Comparison of ENCODE assay signal across 18 mouse cellular contexts in genomic region chr2:59625927-59626326, GRCm38 (mm10).
"Had no signal": no experiment of that assay in that cellular context is flagged by ENCODE, and none has a peak within 500 bp of the region (broad histone marks: within the 10 kb centered on the region; RNA-seq: fewer than 3 reads in every experiment).

No protein-coding gene starts in this region.

- H3K9me3 ChIP-seq: midbrain, embryonic 10.5 days; midbrain, embryonic 12.5 days; neural tube, embryonic 13.5 days; neural tube, embryonic 15.5 days had no signal

- H3K4me1 ChIP-seq: midbrain, embryonic 12.5 days had no signal

- DNase-seq: lung, postnatal 10 days; lung, postnatal 4 days; midbrain, embryonic 14.5 days; retina, postnatal 1 day; right cerebral cortex, adult 18-20 months; right cerebral cortex, postnatal 25 days; right cerebral cortex, postnatal 4 days; spleen, adult 18-20 months; thymus, adult 18-20 months; thymus, postnatal 14 days; thymus, postnatal 36 days had no signal

- ATAC-seq: midbrain, embryonic 16.5 days had no signal

- H3K9ac ChIP-seq: lung, embryonic 14.5 days; midbrain, embryonic 12.5 days; neural tube, embryonic 13.5 days; neural tube, embryonic 15.5 days had no signal

- H3K4me3 ChIP-seq: midbrain, embryonic 10.5 days; midbrain, embryonic 12.5 days; myocyte; neural tube, embryonic 13.5 days; neural tube, embryonic 15.5 days had no signal

- H3K4me2 ChIP-seq: lung, embryonic 14.5 days; midbrain, embryonic 12.5 days; neural tube, embryonic 13.5 days; neural tube, embryonic 15.5 days had no signal

- H3K27me3 ChIP-seq: neural tube, embryonic 13.5 days; neural tube, embryonic 15.5 days had no signal

- H3K27ac ChIP-seq: midbrain, embryonic 10.5 days; midbrain, embryonic 12.5 days; neural tube, embryonic 13.5 days; neural tube, embryonic 15.5 days had no signal

- H3K36me3 ChIP-seq: midbrain, embryonic 10.5 days; midbrain, embryonic 12.5 days; neural tube, embryonic 13.5 days; neural tube, embryonic 15.5 days had no signal
